Mouse (Mus musculus) regulatory T cell (primary cell): ENCODE measurements around the gene Lig4.

Experiments used
- in situ Hi-C: fragments of 300-600 bp; cut with MboI, MseI; formaldehyde crosslinking; loops from one replicate; pipeline ENCODE4 v1.15.1; 2025; ENCODE audit warnings: high pct_unique_total_duplicates

Gene Lig4

GRCm38 (mm10) chr8:9977573-9978314 lies at the start of gene Lig4, which contains the start of gene Abhd13:
Lig4 (minus strand) TSS chr8:9977686.
Abhd13 (plus strand) TSS chr8:9977707.
- in situ Hi-C loops: no loop called here

DNA sequence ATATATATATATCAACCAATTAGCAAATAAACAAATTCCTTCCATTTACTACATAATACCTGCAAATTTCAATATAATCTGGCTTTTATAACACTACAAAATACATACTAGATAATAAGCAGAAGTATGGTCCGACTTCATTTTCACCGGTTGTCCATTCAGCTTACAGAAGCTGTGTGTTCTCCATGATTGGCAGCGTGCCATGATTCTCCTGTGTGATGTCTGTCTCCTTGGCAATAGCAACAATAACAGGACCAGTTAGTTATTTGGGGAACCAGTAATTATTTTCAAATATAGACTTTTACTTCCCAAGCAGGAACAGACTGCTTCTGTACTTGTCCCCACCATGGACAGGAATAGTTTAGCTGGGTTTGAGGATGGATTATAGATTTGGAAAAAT lies 39.7 kb upstream of the Lig4 start:
- in situ Hi-C loops: no loop called here

DNA sequence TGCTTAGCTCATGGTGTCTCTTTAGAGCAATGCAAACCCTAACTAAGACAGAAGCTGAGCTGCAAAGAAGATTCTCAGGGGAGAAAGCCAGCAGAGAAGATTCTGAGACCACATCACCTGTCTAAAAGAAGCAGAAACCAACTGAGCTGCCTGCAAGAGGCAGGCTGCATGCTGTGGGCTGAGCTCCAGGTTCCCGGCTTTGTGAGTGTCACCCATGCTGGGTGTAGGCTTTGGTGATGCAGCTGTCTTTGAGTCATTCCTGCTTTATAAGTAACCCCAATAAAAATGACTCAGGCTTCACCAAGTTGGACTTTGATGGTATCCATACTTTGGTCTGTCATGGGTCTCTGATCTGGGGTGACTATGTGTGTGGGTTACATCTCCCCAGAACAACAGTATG lies 38.8 kb upstream of the Lig4 start:
- in situ Hi-C loops: no loop called here

- in situ Hi-C loops: no loop called here
Observed at GRCm38 (mm10) chr8:10007660-10008028, 30.2 kb upstream of the Lig4 start.

DNA sequence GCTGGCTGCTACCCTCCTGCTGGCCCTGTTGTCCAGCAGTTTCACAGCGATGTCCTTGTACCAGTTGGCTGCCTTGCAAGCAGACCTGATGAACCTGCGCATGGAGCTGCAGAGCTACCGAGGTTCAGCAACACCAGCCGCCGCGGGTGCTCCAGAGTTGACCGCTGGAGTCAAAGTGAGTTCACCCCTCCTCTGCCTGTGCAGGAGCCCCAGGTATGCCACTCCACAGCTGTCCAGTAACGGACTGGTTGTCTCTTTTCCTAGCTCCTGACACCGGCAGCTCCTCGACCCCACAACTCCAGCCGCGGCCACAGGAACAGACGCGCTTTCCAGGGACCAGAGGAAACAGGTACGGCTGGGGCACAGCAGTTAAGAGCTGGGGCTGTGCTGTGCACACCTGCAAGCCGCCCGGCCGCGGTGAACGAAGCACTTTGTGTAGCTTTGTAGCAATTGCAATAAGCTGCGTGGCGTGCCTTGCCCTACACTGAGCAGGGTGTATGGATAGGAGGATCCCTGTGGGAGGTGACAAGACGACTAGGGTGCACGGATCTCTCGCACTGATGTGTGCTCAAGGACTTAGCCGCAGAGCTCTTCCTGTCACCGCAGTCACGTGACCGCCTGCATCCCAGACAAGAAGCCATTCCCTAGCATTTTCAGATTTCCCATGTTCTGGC lies 29.6 kb upstream of the Lig4 start:
- in situ Hi-C loops: no loop called here

- in situ Hi-C loops: no loop called here
Observed at GRCm38 (mm10) chr8:10006156-10006985, 28.9 kb upstream of the Lig4 start, which contains the start of gene Tnfsf13b. Tnfsf13b (plus strand) TSS chr8:10006467.

DNA sequence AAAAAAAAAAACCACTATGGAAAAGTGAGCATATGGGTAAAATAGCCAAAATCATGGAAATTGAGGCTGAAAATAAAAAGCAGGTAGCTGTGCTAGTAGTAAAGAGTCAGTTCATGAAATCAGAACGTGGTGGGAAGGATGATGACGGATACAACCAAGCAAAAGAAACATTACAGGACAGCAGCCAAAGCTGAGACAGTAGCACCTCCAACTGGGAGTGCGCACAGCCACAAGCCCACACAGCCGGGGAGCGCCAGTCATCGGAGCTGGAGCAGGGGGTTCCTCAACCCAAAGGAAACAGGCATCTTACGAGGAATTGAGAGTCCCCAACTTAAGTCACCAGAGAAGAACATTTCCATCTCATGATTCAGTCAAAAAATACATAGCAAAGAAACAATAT lies 26.6 kb upstream of the Lig4 start:
- in situ Hi-C loops: no loop called here

DNA sequence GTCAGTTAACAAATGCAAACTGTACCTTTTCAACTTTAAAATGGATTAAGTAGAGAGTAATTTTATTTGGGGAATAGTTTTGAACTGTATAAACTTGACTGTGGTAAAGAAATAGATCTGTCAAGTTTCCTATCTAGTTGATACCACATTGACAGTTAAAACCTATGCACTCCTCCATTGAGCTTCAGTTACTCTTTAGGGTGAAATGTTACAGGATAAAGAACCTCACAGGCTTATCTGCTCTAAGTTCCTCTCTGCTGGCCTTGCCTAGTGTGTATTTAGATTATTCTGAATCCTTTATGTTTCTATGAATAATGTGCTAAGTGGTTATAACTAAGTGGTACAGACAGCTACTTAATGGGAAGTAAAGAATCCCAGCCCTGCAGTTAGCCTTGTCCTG lies 2.7 kb upstream of the Lig4 start:
- in situ Hi-C loops: loop anchor here (10.0 kb wide), 1 partner anchor 1305 kb away; no protein-coding TSS in a partner anchor

- in situ Hi-C loops: loop anchor here (10.0 kb wide), 1 partner anchor 1305 kb away; no protein-coding TSS in a partner anchor
Observed at GRCm38 (mm10) chr8:9979746-9980145, 2.3 kb upstream of the Lig4 start.

DNA sequence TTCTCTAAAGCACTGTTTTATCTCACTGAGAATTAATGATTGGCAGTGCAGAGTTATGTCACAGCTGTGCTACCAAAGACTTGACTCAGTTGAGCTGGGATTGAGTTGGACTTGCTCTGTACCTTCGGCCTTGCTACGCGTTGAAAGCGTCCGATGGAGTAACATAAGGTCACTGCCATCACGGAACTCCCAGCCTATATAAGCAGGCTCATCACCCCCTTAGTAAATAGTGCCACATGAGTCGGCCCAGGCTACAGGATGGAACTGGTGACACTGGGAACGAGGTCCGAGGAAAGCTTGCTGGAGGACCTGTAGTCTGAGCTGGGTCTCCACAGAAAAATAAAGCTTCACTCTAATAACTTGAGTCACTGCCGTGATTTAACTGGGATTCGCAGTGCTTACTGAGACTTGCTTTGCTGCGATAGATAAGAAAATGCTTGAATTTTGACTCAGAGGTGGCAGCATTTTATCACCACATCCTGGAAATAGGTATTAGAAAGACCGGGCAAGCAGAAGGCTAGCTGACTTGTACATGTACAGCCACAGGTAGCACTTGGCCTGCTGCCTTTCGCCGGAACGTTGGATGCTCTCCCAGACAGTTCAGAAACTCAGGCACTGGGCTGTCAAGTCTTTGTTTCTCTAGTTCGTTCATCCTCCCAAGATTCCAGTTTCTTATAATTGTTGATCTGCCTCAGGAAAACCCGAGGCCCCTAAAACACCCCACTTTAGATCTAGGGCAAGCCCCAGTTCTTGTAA lies 1.2 kb upstream of the Lig4 start:
- in situ Hi-C loops: no loop called here

DNA sequence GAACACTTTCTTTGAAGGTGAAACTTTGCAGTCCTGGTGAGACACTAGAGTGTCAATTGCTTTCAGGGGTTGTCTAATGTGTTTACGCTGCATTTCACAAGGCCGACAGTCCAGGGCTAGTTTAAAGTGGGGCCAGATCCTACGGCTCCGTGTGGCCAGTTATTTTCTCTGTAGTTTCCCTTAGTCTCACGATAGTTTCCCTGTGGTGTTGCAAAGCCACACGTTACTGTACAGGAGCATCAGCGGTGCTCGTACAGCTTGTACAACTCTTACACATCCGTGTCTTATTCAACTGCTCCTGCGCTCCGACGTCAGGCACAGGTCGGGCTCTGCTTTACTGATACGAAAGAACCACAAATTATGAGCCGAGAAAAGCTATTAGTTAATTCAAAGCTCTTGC lies 470 bp downstream of the Lig4 start:
- in situ Hi-C loops: no loop called here

- in situ Hi-C loops: no loop called here
Observed at GRCm38 (mm10) chr8:9975898-9976611, 1.4 kb downstream of the Lig4 start.

DNA sequence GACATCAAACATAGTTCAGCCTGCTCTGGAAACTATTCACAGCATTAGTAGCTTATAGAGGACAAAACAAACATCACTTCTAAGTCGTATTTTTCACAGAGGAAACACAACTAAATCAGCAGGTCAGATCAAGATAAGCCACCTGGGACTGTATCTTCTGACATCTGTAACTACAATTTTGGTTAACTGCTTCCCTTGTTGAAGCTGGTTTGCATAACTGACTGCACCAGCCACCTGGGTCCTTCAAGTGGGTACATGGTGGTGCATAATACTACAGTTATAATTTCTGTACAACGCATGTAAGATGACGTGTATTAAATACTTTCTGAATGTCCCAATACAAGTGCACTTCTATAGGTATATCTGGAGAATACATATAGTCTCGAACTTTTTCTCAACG lies 2.2 kb downstream of the Lig4 start:
- in situ Hi-C loops: no loop called here

DNA sequence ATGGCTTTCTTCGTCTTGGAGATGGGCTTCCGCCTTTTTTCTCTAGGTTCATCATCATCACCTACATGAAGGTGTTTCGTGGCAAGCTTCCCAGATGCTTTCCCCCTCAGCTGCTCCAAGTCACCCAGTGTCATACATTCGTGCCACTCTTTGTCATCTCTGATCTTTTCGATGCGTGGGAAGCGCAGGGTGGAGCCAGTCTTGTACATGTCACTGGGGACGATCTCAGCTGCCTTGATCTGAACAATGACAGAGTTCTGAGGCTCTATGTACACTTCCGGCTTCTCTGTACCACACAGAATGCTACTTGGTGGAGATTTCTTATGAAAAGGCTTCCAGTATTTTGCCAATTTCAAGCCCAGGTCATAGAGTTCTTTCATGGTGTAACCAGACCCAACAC lies 5.6 kb downstream of the Lig4 start:
- in situ Hi-C loops: no loop called here

DNA sequence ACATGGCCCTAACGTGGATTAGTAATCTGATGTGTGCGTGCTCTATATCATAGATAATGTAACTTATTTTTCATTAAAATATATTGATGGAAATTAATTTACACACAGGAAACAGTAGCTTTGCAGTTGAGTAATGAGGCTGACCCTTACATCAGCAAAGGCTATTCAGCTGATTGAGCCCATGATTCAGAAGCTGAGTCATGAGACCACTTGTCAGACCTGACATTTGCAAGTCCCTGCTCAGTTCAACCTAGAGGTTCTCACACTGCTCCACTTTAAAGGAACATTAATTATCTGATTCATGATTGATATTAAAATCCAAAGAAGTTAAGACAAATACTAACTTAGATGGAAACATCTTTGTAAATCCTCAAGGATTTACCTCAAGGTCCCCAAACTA lies 17.6 kb downstream of the Lig4 start:
- in situ Hi-C loops: no loop called here

DNA sequence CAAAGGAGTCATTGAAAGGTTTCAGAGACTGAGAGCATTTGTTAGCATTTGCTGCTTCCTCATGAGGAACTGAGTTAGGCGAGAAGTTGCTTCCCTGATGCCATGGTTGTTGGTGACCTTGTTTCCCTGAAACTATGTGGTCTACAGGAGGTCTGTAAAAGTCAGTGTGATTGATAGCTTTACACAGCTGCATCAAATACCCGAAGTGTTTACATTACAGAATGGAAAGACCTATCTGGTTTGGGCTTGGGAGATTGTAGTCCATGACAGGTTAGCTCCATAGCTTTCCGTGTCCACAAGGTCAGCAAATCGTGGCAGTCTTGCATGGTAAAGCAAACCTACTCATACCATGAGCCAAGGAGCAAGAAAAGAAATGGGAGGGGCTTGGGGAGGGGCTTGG lies 19.1 kb downstream of the Lig4 start:
- in situ Hi-C loops: no loop called here

GRCm38 (mm10) chr8:9949134-9949890 lies 28.2 kb downstream of the Lig4 start:
- in situ Hi-C loops: loop anchor here (25.0 kb wide), 1 partner anchor 712 kb away; no protein-coding TSS in a partner anchor

DNA sequence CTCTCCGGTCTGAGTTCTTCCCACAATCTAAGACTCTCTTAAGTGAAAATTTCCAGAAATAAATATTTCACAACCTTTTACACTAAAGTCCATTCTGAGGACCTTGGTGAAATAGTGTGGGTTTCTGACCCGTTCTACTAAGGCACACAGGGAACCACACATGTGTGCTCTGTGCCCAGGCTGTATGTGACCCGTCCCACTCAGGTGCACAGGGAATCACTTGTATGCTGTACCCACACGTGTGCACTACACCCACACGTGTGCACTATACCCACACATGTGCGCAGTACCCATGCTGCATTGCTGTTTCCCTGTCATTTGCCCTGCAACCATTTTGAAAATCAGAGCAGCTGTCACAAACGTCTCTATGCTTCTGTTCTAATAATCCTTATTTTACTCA lies 41.9 kb downstream of the Lig4 start:
- in situ Hi-C loops: loop anchor here (25.0 kb wide), 1 partner anchor 698 kb away; no protein-coding TSS in a partner anchor

GRCm38 (mm10) chr8:9934891-9935565 lies 42.5 kb downstream of the Lig4 start:
- in situ Hi-C loops: loop anchor here (25.0 kb wide), 1 partner anchor 698 kb away; no protein-coding TSS in a partner anchor
